Mouse (Mus musculus) heart, postnatal 36 days (tissue): Measurements from ENCODE around the gene 2210408I21Rik. TPM values are rescaled to one million over a fixed set of nuclear protein-coding genes. Genes with fewer than 3 reads are reported as not detected.

ENCODE experiments used
- DNase-seq, 2 experiments: peaks; one replicate each; pipeline ENCODE4 v3.0.0; 2021 to 2022
- intact Hi-C: fragments of 180-260 bp; cut with DNase I; formaldehyde crosslinking; loops from one replicate; pipeline ENCODE4 v1.15.1; 2025
- total RNA-seq, 2 experiments: library from RNA; stranded (reverse); gene quantifications; 2 replicates each; pipeline ENCODE4 v1.2.3; 2021

The 2210408I21Rik gene
- total RNA-seq, 2 experiments from 2014 or later: 4.6 to 5.7 TPM

DNA sequence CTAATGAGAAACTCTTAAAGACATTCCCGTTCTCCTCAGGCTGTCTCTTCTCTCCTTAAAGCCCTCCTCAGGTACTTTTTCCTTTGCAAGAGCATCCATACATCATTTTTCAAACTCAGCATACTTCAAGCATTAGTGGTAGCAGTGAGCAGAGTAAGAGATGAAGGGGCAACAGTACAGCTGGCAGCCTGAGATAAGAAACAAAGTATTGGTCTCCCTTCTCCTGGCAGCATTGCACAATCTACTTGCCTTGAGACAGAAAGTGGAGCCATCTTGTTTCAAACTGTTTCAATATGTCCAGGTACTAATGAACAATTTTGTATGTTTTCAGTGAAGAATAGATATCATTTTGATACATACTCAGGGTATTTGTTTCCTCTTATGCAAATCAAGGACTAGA is 129.1 kb downstream of the 2210408I21Rik start:
- DNase-seq: no peak
- intact Hi-C loops: no loop called here

DNA sequence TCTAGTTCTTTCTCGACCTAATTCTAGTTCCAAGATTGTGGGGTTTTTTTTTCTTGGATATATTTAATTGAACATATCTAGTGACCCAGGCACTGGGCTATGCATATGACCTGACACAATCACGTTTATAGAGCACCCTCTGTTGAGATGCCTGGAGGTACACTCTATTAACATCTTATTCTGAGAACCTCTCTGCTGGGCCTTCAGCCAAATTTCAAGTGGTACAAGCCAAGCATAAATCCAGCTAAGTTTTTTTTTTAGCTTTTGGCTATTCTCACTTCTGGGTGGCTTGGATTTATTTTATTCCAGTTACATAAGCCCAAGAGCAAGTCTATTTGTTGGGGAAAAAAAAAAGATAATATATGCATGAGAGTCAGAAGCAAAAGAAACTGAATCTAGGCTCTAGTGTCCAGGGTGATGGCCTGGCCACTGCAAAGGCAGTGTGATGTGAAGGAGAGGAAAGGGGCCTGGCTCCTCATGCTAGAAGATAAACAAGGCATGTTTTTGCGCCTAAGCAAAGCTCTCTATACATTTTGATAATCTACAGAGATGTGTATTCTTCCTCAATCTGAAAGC is 139.9 kb downstream of the 2210408I21Rik start:
- peak; percentile 6 to 13 for DNase-seq
- intact Hi-C loops: no loop called here

DNA sequence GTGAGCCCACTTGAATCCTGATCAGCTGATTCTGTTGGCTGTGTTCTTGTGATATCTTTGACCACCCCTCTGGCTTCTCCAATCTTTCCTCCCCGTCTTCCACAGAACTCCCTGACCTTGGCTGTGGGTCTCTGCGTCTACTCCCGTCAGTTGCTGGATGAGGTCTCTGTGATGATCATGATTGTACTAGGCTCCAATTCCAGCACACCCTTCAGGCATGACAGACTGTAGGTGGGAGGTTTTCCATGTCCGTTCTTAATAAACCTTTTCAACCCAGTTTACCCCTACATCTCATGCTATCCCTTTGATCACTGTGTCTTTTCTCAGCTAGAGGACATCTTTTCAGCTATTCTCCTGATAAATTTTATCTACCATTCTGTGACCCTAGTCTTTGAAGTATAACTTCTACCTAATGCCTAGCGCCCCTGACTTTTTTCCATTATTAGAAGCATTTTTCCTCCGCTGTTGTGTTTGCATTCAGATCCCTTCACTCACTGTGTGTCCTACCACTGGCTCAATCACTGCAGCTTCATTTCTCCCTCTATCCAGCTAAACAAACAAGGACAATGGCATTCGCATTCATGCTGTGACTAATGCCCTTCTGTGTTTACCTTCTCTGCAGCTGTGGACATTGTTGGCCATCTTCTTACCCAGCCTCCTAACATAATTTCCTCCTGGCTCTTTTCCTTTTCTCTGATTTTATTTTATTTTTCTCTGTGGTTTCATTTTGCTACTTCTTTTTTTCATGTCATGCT is 143.5 kb downstream of the 2210408I21Rik start:
- DNase-seq: no peak
- intact Hi-C loops: no loop called here

DNA sequence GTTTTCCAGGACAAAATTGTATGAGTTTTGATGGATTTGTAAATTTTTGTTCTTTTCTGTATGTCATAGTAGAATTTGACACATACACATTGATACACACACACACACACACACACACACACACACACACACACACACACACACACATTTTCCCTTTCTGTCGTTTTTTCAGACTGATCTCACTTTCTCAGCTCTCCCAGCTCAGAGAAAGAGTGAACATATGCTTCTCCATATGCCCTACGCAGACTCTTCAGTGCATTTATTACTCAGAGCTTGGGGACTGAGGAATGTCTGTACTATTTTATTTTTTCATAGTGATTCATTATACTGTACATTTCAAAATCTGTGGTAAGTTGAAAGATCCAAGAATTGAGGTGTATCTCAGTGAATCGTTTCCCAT is 160.2 kb downstream of the 2210408I21Rik start:
- intact Hi-C loops: no loop called here
- DNase-seq: no peak

GRCm38 (mm10) chr13:77324101-77324500 is 188.8 kb downstream of the 2210408I21Rik start:
- intact Hi-C loops: no loop called here
- no peak for DNase-seq

DNA sequence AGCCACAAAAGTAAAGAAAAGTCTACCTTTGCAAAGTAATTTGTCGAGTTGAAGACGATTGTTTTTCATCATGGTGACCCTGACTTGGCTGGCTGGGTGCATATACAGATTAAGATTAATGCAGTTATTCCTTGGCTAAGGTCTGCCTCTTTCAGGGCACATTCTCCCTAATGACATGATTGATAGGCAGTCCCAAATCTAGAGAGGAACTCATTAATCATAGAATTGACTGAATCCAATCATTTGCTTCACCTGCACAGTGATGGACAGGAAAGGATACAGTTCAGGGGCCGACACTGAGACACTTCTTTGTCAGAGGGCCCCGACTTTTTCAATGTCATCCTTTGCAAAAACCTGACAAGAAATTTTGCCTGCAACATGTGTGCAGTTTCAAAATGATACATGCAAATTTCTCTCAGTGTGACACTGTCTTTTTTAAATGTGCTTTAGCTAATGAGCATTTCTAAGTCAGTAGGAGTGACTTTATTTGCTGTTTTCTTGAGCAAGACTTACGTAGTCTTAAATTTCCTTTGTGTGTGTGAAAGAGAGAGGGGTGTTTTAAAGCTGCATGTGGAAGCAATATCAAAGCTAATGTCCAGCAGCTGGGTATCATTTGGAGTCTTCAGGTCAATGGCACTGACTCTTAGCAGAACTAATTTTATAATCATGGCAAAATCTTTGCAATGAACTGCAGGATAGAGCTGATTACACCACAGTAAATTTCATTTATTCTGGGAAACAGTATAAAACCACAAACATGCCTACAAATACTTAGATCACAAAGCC is 191.0 kb downstream of the 2210408I21Rik start:
- no peak for DNase-seq
- intact Hi-C loops: no loop called here

DNA sequence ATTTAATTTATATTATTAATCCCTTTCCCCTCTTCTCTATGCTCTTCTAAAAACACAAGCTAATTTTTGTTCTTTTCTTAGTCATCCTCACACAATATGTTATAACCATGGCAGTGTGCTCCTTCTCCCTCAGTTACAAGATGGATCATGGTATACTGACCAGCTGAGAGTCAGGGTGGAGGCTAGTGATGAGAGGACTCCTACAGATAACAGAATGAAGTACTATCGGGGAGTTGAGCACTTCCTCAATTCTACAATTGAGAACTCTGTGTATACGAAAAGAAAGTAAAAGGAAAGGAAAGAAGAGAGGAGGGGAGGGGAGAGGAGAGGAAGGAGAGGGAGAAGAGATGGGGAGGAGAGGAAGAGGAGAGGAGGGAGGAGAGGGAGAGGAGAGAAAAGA is 206.8 kb downstream of the 2210408I21Rik start:
- intact Hi-C loops: no loop called here
- no peak for DNase-seq

DNA sequence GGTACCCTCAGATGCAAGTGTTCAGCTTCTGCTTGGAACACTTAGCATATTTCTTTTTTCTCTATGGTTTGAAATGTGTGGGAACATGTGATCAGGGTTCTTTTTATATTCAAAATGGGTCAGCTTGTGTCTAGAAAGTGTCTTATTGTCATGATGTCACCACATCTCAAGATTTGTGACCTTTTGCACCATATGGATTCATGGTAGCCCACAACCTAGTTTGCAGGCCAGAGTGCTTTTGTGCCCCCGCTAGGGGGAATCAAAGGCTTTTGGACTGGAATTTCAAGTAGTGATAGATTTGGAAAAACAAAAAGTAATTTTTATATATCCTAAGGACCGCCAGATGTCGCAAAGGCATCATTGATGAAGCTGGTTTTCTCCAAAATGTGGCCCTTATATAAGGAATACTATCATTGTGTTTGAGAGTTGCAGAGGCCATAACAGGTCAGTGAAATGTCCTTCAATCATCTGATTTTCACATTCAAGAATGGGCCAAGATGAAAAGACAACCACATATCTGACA is 250.2 kb downstream of the 2210408I21Rik start:
- DNase-seq: no peak
- intact Hi-C loops: no loop called here

DNA sequence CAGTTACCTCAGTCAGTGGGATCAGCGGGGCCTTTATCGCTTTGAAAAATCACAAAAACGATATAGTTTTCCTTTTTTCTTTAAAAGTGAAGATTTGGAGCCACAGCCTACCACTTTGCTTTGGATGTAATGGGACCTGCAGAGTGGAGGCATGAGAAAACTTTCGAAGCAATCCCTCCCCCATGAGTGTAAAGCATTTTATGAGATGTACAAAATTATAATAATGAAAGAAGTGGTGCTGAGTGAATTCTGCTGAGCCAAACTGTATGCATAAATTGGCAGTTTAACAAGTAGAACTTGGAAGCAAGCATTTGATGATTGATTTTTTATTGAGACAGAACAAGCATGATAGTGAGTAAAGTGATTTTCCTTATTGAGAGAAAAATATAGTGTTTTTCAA is 250.7 kb downstream of the 2210408I21Rik start:
- intact Hi-C loops: no loop called here

DNA sequence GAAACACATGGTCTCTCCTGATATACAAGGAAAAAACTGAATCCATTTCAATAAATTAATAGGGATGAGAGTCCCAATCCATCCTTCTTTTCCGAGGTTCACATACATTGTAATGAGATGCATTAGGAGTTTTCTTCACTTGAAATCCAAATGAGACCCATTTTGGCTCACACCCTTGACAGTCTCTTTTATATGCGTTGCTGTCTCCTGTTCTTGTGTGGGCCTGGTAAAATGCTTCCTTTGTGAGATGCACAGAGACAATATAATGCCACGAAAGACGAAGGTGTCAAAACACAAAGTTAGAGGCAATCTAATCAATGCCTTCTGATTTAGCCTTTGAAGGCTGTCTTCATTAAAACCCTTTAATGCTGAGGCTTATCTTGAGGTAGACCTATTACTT is 252.8 kb downstream of the 2210408I21Rik start:
- intact Hi-C loops: no loop called here
- no peak for DNase-seq

More for the DNA sequence above, 250.7 kb downstream of the 2210408I21Rik start:
- no peak for DNase-seq

DNA sequence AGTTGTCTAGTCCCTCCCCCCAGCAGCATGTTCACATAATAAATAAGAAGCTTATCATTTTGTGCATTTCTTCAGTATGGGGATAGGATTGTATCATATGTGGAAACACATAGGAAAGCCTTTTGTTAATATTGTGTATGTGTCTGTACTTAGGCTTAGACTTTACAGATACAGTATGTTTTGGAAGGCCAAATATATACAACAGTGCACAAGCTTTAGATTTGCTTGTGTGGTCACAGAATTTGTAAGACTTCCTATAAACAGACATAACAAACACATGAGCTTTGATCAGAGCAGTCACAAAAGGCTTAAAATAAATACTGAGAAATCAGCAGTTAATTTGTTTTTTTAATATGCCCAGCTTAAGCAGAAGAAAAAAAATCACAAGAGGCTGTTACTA is 253.9 kb downstream of the 2210408I21Rik start:
- DNase-seq: no peak
- intact Hi-C loops: no loop called here

GRCm38 (mm10) chr13:77396374-77396773 is 261.0 kb downstream of the 2210408I21Rik start:
- intact Hi-C loops: no loop called here
- no peak for DNase-seq

- intact Hi-C loops: no loop called here
- no peak for DNase-seq
Measured at GRCm38 (mm10) chr13:77396981-77397380, 261.6 kb downstream of the 2210408I21Rik start.

GRCm38 (mm10) chr13:77397646-77398045 is 262.3 kb downstream of the 2210408I21Rik start:
- intact Hi-C loops: no loop called here

GRCm38 (mm10) chr13:77398477-77398876 is 263.1 kb downstream of the 2210408I21Rik start:
- no peak for DNase-seq
- intact Hi-C loops: no loop called here

More at GRCm38 (mm10) chr13:77397646-77398045, 262.3 kb downstream of the 2210408I21Rik start:
- DNase-seq: no peak

- intact Hi-C loops: no loop called here
- DNase-seq: no peak
Measured at GRCm38 (mm10) chr13:77400762-77401161, 265.4 kb downstream of the 2210408I21Rik start.

- intact Hi-C loops: no loop called here
- DNase-seq: no peak
Measured at GRCm38 (mm10) chr13:77408530-77408929, 273.2 kb downstream of the 2210408I21Rik start.

GRCm38 (mm10) chr13:77409804-77410203 is 274.5 kb downstream of the 2210408I21Rik start:
- intact Hi-C loops: no loop called here
- no peak for DNase-seq

DNA sequence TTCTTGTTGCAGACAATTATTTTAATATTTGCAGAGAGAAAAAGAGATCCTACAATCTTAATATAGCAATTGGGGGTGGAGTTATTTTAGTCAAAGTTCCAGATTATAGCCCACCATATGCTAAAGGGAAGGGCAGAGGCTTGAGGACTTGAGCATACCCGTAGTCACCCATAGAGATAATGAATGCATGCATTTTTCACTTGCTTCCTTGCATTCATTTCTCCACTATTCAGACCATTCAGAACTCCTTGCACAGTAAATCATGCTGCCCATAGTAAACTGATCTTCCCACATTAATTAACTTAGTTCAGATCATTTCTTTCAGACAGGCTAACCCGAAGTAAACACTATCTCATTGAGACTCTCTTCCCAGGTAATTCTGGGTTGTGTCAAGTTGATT is 277.5 kb downstream of the 2210408I21Rik start:
- intact Hi-C loops: no loop called here
- DNase-seq: no peak

DNA sequence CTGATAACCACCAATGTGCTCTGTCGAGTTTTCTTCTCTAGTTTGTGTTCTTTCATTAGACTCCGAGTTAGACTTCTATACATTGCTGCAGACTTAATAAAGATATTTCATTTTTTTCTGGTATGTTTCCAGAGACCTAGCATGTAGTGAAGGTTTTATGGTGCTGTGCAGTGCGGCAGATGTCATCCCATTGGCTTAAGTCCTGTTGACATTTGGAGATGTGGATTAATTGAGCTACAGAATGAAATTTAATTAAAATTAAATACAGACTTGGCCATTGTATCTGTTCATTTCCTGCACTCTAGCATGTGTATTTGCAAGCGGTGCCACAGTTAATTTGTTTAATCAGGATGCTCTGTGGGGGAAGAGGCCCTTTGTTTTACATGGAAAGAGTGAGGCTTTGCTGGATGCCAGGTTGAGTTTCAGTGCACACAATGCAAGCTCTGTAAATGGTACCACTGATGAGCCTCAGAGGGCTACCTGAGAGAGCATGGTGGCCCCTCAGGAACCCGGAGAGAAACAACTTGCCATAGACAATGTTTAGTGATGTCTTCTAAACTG is 314.7 kb downstream of the 2210408I21Rik start:
- intact Hi-C loops: no loop called here
- DNase-seq: no peak

- intact Hi-C loops: no loop called here
- no peak for DNase-seq
Measured at GRCm38 (mm10) chr13:77470093-77470621, 334.8 kb downstream of the 2210408I21Rik start.
